Mouse (Mus musculus) NIH3T3 (cell line): ENCODE measurements around the gene Ublcp1.

ENCODE experiments used
- DNase-seq: peaks from one replicate; pipeline ENCODE4 v3.0.0-alpha.2; 2012; ENCODE audit warnings: low read depth

Gene Ublcp1

DNA sequence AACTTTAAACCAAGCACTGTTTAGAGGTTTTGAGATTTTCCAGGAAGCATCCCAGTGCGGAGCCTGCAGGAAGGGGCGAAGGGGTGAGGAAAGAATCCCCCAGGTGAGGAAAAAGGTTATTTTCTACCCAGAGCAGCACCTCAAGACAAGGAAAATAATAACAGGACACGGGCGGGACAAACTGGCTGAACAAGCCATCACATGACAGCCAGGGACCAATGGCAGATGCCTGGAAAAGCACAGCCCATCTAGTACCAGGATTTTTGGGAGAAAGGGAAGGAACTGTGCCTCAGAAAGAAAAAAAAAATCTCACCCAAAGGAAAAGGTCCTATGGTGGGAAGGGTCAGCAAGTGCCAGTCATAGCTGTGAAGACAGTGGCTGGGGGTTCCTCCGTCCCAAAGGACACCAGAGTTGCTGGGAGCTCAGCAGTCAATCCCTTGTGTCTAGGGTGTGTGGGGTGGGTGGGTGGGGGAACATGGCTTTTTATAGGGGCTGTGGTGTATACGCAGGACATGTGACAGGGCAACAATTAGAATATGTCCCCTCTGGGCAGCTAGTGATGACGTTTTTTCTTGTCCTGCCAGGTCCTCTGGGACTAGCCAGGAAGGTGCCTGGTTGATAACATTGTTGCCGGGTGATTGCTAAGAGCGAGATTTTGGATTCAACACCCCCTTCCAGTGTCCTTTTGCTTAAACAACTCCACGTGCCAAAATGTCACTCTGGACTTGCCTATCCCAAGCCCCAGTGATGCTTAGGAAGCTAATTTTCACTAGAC is 47.8 kb downstream of the Ublcp1 start:
- no peak for DNase-seq

DNA sequence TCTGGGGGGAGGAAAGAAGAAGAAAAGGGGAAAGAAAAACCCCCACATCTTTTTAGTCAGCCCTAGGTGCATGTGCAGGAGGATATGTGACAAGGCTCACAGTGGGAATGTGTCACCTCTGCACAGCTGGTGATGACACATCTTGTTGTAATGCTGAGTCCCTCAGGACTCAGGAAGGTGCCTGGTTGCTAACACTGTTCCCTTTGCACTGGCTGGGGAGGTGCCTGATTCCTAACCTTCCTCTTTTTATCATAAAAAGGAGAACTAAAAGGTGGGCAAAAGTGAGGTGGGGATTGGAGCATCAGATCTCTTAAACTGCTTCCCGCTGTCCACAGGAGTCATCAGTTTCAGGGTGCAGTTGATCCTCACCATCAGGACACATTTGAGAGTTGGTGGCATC is 52.9 kb downstream of the Ublcp1 start:
- no peak for DNase-seq

DNA sequence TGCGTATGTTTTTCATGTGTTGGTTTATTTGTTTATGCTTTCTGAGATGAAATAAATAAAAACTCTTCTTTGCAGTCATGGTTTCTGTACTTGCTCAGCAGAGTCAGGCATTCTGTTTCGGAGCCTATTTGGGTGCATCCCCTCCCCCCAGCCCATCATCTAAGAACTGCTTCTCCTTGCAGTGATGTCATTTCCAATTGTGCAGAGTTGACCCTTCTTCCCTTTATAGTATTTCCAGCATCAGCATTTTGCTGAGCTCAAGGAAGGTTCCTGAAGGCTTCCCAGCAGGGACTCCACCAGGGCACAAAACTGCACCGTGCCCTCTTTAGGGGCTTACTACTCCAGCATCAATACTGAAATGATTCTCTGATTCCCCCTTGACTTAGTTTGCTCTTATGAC is 55.7 kb downstream of the Ublcp1 start:
- no peak for DNase-seq

GRCm38 (mm10) chr11:44413371-44413770 is 56.9 kb downstream of the Ublcp1 start:
- DNase-seq: no peak

DNA sequence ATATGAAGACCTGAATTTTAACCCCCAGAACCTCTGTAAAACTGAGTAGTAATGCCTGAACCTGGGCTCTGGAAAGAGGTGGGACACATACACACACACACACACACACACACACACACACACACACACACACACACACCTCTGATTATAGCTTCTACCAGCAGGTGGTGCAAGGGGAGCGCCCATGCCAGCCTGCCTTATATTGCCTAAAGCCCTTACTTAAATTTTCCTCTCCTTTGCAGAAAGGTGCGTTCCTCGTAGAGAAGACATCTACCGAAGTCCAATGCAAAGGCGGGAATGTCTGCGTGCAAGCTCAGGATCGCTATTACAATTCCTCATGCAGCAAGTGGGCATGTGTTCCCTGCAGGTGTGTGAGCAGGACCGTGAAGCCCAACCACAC is 58.0 kb downstream of the Ublcp1 start:
- peak; percentile 17 for DNase-seq

- no peak for DNase-seq
Measured at GRCm38 (mm10) chr11:44410413-44410812, 59.9 kb downstream of the Ublcp1 start.

DNA sequence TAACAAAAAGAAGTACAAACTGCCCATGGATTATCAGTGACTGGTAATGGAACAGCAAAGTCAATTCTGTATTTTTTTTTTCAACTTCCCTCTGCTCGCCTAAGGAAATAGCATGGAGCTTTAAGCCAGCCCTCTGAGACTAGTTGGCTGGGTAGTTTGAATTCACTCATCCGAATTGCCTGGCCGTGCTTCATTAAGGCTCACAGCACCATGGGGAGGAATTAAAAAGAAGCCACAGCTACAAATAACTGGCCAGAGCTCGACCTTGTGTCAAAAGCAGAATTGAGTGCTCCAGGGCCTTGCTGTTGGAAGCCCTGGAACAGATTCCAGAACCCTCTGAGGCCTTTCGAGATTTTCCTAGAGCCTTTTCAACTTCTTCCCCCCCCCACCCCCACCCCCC is 61.7 kb downstream of the Ublcp1 start:
- DNase-seq: no peak

GRCm38 (mm10) chr11:44406457-44406856 is 63.8 kb downstream of the Ublcp1 start:
- DNase-seq: no peak

DNA sequence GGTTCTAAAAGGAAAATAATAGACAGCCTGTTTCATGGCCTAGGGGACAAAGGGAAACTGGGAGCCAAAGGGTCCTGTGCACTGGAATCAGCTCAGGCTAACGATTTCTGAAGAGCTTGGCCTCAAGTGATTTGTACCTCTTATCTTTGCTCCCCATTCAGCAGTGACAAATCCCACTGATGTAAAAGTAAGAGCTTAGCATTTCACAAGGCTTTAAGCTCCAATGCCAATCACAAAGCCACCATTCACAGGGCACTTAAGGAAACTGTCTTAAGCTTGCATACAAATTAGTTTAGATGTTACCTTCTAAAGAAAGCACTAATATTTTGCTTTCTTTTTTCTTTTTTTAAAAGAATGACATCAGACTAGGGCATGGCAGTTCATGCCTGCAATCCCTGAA is 64.3 kb downstream of the Ublcp1 start:
- no peak for DNase-seq

GRCm38 (mm10) chr11:44405113-44405512 is 65.2 kb downstream of the Ublcp1 start:
- no peak for DNase-seq
